Mouse (Mus musculus) T-helper 17 cell (primary cell): ENCODE data around the gene Olfr983.

Source experiments
- in situ Hi-C, 2 experiments: fragments of 300-600 bp; cut with MboI, MseI; formaldehyde crosslinking; loops; 1 replicate in 1 of 2; 2 replicates in 1 of 2; pipeline ENCODE4 v1.15.1; 2025; ENCODE audit warnings: high pct_unique_total_duplicates in 2 of 2

Olfr983 gene

GRCm38 (mm10) chr9:40093495-40093894 is at the start of gene Olfr983:
Gene Olfr983 (minus strand): TSS chr9:40093595.
- in situ Hi-C loops: no loop called here

- in situ Hi-C loops: no loop called here
Measured at GRCm38 (mm10) chr9:40141544-40141943, 48.1 kb upstream of the Olfr983 start.

- in situ Hi-C loops: no loop called here
Measured at GRCm38 (mm10) chr9:40139484-40139883, 46.1 kb upstream of the Olfr983 start.

- in situ Hi-C loops: no loop called here
Measured at GRCm38 (mm10) chr9:40136987-40137688, 43.7 kb upstream of the Olfr983 start.

DNA sequence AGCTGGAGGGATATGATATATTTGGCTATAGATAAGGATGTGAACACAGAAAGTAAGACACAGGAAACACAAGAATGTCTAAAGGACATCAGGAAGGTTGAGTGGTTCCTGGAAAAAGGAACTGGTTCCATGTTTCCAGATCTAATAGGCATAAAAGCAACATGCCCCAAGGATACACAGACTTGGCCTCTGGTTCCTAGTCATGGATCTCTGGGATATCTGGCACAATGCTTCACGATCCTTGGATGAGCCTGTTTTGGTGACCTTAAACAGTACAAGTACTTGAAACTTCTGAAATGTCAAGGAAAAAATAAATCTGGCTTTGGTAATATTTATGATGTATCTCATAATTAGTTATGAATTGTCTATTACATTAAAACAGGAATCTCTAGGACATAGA is 37.2 kb upstream of the Olfr983 start:
- in situ Hi-C loops: no loop called here

DNA sequence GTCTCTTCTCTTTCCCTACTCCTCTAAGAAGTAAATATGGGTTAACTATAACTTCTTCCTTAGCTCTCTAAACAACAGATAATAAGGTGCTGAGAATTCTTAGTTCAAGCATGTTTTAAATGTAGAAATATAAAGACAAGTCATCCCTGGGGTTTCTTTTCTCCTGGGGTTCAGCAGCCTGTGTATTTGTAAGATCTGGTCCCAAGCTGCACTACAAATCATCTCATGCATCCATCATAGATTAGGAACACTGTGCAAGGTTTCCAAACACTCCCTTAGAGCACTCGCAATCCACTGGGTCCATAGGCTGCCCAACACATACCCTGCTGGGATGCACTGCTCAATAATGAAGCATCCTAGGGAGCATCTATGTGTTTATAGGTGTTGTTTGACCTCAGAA is 36.7 kb upstream of the Olfr983 start, which contains the start of gene Olfr985:
Gene Olfr985, minus strand, starts transcription at position 101 of the 400 bp plus-strand sequence.
- in situ Hi-C loops: no loop called here

- in situ Hi-C loops: no loop called here
Measured at GRCm38 (mm10) chr9:40117287-40117659, 23.9 kb upstream of the Olfr983 start.

GRCm38 (mm10) chr9:40116645-40117286 is 23.4 kb upstream of the Olfr983 start:
- in situ Hi-C loops: no loop called here

- in situ Hi-C loops: no loop called here
Measured at GRCm38 (mm10) chr9:40114106-40114505, 20.7 kb upstream of the Olfr983 start, which contains the start of gene Olfr984. Gene Olfr984 (minus strand): TSS chr9:40114206.

GRCm38 (mm10) chr9:40094769-40095168 is 1.4 kb upstream of the Olfr983 start:
- in situ Hi-C loops: no loop called here

GRCm38 (mm10) chr9:40073529-40073928 is 19.9 kb downstream of the Olfr983 start, which contains the start of gene Olfr982:
Gene Olfr982 (plus strand): TSS chr9:40073829.
- in situ Hi-C loops: no loop called here

DNA sequence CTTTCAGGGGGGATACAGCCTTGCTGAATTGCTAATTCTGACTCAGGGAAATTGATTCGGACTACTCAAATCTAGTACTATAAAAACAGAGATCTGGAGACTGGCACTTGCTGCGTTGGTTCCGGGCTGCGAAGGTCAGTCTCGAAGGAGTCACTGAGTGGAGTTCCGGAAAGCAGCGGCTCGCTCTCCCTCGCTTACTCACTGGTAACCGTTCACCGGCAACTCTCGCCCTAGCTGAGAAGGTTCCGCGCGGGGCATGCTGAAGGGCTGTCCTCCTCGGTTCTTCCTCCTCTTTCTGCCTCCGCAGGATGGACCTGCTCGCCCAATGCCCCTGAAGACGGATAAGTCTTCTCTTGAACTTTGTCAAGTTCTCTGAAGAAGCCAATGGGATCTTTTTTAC is 43.3 kb downstream of the Olfr983 start:
- in situ Hi-C loops: no loop called here
